Mouse (Mus musculus): ENCODE measurements around the gene Fam135a. TPM values are rescaled to one million over a fixed set of nuclear protein-coding genes. Genes with fewer than 3 reads are reported as not detected.

Gene Fam135a
- polyA plus RNA-seq (2017; shearing (Covaris generic)) = 5.4 TPM

GRCm38 (mm10) chr1:24099926-24100869 is at the start of gene Fam135a:
Gene Fam135a, minus strand, starts transcription at chr1:24100341.

GRCm38 (mm10) chr1:24005070-24005804 is 94.9 kb downstream of the Fam135a start, which contains the start of gene Sdhaf4:
Gene Sdhaf4, minus strand, starts transcription at chr1:24005656.

Other genes with a start within 250 kb of the Fam135a start
- gene Smap1, start 178.0 kb downstream of the Fam135a start, polyA plus RNA-seq (2017; shearing (Covaris generic)) = 105 TPM
- gene Sdhaf4, start 94.7 kb downstream of the Fam135a start, polyA plus RNA-seq (2017; shearing (Covaris generic)) = 26.0 TPM
- gene Col9a1, start 77.3 kb upstream of the Fam135a start, polyA plus RNA-seq (2017; shearing (Covaris generic)) = not detected

Data from effector memory CD4-positive, alpha-beta T cell, adult 5 months (primary cell).